Mouse (Mus musculus): ENCODE results near the gene Ccdc85b. TPM values are rescaled to one million over a fixed set of nuclear protein-coding genes. Genes with fewer than 3 reads are reported as not detected.

Ccdc85b gene
- polyA plus RNA-seq, 1 experiment = 8.0 TPM

DNA sequence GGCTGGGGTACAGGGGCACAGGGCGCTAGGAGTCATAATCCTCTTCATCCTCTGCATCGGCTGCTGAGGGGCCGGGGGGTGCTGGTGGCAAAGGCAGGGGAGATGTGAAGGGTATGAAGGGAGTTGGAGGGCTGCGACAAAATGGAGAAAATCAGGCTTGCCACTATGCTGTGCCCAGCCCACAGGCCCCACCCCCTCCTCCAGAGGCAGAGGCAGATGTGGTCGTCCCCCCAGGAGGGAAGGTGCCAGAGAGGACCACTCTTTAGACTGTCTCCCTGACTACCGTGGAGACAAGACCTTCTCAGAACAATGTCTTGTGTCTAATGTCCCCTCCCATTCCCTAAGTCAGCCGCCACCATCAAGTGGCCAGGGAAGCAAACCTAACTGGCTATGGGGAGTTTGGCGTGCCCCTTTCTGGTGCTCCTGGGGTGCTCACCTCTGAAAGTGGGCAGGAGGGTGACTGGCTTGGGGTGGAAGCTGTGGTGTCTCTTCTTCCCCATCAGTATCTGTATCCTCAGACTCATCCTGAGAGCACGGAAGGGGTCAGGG, 34.7 kb downstream of the Ccdc85b start:
- Histone ChIP-seq H3K4me1 (ENCODE audit: control insufficient read depth, insufficient read depth, low read length) (no peaks in the 10 kb centered on the region; the same call in 1 of the 2 replicates), H3K27ac (ENCODE audit: control insufficient read depth, insufficient read depth, low read depth, low read length, poor library complexity) (no peak overlapping the region), H3K4me3 (replicated peaks; ENCODE audit: control insufficient read depth, low read depth, low read length) (no peak overlapping the region)
- TF ChIP-seq CTCF (IDR thresholded peaks at IDR 0.05; ENCODE audit: control insufficient read depth, insufficient read depth, low read length) (no peak), POLR2A (IDR thresholded peaks at IDR 0.05; ENCODE audit: borderline replicate concordance, control insufficient read depth, low read depth, low read length) (no peak)
- WGBS = 82% methylated on average over 9 of the region's 9 CpGs

DNA sequence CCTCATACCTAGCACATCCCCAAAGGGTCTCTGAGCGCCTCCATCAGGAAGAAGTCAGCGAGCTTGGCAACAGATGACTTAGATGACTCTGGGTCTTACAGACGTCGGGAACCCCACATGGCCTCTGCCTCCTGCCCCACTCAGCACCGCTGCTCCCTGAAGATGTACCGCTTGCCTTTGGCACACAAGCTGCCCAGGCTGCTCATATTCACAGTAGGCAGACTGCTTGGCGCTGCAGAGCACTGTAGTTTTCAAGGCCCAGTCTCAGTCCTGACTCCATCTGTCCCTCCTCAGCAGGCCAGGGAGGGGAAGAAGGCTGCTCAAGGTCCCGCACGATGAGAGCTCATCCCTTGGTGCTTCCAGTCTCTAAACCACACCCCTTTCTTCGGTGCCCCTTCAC, 35.4 kb downstream of the Ccdc85b start:
- H3K4me3 ChIP-seq (replicated peaks; ENCODE audit: control insufficient read depth, low read depth, low read length) = no peak overlapping the region
- TF ChIP-seq CTCF (IDR thresholded peaks at IDR 0.05; ENCODE audit: control insufficient read depth, insufficient read depth, low read length) (no peak), POLR2A (IDR thresholded peaks at IDR 0.05; ENCODE audit: borderline replicate concordance, control insufficient read depth, low read depth, low read length) (no peak)
- H3K27ac ChIP-seq (ENCODE audit: control insufficient read depth, insufficient read depth, low read depth, low read length, poor library complexity) = no peak overlapping the region
- WGBS = 79% methylated on average over 10 of the region's 10 CpGs
- no peaks in the 10 kb centered on the region; the same call in 1 of the 2 replicates for H3K4me1 ChIP-seq (ENCODE audit: control insufficient read depth, insufficient read depth, low read length)

DNA sequence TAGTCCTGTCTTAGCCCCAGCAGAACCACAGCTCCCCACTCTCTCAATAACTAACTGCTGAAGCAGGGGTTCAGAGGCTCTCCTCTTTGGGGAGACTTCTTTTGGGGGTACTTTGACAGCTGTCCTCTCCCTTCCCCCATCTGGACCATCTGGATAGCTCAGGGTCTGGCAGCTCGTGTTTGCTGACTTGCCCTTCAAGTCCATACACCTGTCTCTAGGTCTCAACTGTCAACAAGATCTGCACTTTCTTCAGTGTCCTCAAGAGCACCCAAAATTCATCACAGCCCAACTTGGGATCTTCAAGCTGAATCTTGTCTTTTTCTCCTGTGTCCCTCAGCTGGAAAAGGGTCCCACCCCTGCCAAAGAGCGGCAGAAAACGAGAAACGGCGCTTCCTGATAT, 35.9 kb downstream of the Ccdc85b start:
- WGBS = 82% methylated on average over 5 of the region's 5 CpGs
- TF ChIP-seq CTCF (IDR thresholded peaks at IDR 0.05; ENCODE audit: control insufficient read depth, insufficient read depth, low read length) (no peak), POLR2A (IDR thresholded peaks at IDR 0.05; ENCODE audit: borderline replicate concordance, control insufficient read depth, low read depth, low read length) (no peak)
- H3K4me1 ChIP-seq (ENCODE audit: control insufficient read depth, insufficient read depth, low read length) = no peaks in the 10 kb centered on the region

GRCm38 (mm10) chr19:5420579-5420978, 37.1 kb downstream of the Ccdc85b start:
- no peaks in the 10 kb centered on the region for H3K4me1 ChIP-seq (ENCODE audit: control insufficient read depth, insufficient read depth, low read length)
- H3K4me3 ChIP-seq (replicated peaks; ENCODE audit: control insufficient read depth, low read depth, low read length) = no peak overlapping the region
- TF ChIP-seq POLR2A (IDR thresholded peaks at IDR 0.05; ENCODE audit: borderline replicate concordance, control insufficient read depth, low read depth, low read length) = no peak
- no peak for TF ChIP-seq CTCF (IDR thresholded peaks at IDR 0.05; ENCODE audit: control insufficient read depth, insufficient read depth, low read length)
- 78% methylated on average over 6 of the region's 6 CpGs for WGBS
- no peak overlapping the region for H3K27ac ChIP-seq (ENCODE audit: control insufficient read depth, insufficient read depth, low read depth, low read length, poor library complexity)

More for the DNA sequence above, 35.9 kb downstream of the Ccdc85b start:
- Histone ChIP-seq H3K27ac (ENCODE audit: control insufficient read depth, insufficient read depth, low read depth, low read length, poor library complexity) (no peak overlapping the region), H3K4me3 (replicated peaks; ENCODE audit: control insufficient read depth, low read depth, low read length) (no peak overlapping the region)

- H3K4me3 ChIP-seq (replicated peaks; ENCODE audit: control insufficient read depth, low read depth, low read length) = no peak overlapping the region
- H3K27ac ChIP-seq (ENCODE audit: control insufficient read depth, insufficient read depth, low read depth, low read length, poor library complexity) = no peak overlapping the region
- 81% methylated on average over 9 of the region's 9 CpGs for WGBS
Measured at GRCm38 (mm10) chr19:5419630-5420029, 38.1 kb downstream of the Ccdc85b start.

DNA sequence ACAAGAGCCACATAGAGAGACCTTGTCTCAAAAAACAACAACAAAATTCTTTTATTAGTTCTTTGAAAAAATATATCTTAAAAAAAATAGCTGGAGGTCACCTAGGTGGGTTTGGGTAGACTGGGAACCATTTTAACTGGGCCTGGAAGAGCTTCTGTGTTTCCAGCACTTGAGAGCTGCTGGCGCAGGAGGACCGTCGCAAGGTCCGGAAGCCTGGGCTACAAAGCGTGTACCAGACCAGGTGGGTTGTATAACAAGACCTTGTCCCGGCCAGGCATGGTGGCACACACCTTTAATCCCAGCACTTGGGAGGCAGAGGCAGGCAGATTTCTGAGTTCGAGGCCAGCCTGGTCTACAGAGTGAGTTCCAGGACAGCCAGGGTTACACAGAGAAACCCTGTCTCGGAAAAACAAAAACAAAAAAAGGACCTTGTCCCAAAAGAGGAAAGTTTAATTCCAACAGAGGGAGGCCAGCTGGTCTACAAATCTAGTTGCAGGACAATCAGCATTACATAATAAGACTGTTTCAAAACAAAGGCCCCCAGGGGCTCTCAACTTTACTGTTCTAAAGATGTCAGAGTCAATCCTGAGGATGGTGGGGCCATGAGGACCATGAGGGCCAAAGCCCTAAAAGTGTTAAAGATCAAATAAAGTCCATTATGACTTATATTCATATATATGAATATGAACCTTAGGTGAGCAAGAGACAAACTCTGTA, 38.8 kb downstream of the Ccdc85b start:
- WGBS = 95% methylated on average over 8 of the region's 8 CpGs
- no peak overlapping the region for H3K27ac ChIP-seq (ENCODE audit: control insufficient read depth, insufficient read depth, low read depth, low read length, poor library complexity)

More at GRCm38 (mm10) chr19:5419630-5420029, 38.1 kb downstream of the Ccdc85b start:
- no peaks in the 10 kb centered on the region for H3K4me1 ChIP-seq (ENCODE audit: control insufficient read depth, insufficient read depth, low read length)
- TF ChIP-seq CTCF (IDR thresholded peaks at IDR 0.05; ENCODE audit: control insufficient read depth, insufficient read depth, low read length) (no peak), POLR2A (IDR thresholded peaks at IDR 0.05; ENCODE audit: borderline replicate concordance, control insufficient read depth, low read depth, low read length) (no peak)

GRCm38 (mm10) chr19:5414534-5414957, 43.1 kb downstream of the Ccdc85b start:
- H3K4me3 ChIP-seq (replicated peaks; ENCODE audit: control insufficient read depth, low read depth, low read length) = no peak overlapping the region
- TF ChIP-seq CTCF (IDR thresholded peaks at IDR 0.05; ENCODE audit: control insufficient read depth, insufficient read depth, low read length) = no peak
- no peaks in the 10 kb centered on the region; the same call in 1 of the 2 replicates for H3K4me1 ChIP-seq (ENCODE audit: control insufficient read depth, insufficient read depth, low read length)
- WGBS = 83% methylated on average over 2 of the region's 2 CpGs
- H3K27ac ChIP-seq (ENCODE audit: control insufficient read depth, insufficient read depth, low read depth, low read length, poor library complexity) = no peak overlapping the region

More for the DNA sequence above, 38.8 kb downstream of the Ccdc85b start:
- Histone ChIP-seq H3K4me1 (ENCODE audit: control insufficient read depth, insufficient read depth, low read length) (no peaks in the 10 kb centered on the region), H3K4me3 (replicated peaks; ENCODE audit: control insufficient read depth, low read depth, low read length) (no peak overlapping the region)
- TF ChIP-seq CTCF (IDR thresholded peaks at IDR 0.05; ENCODE audit: control insufficient read depth, insufficient read depth, low read length) (no peak), POLR2A (IDR thresholded peaks at IDR 0.05; ENCODE audit: borderline replicate concordance, control insufficient read depth, low read depth, low read length) (no peak)

DNA sequence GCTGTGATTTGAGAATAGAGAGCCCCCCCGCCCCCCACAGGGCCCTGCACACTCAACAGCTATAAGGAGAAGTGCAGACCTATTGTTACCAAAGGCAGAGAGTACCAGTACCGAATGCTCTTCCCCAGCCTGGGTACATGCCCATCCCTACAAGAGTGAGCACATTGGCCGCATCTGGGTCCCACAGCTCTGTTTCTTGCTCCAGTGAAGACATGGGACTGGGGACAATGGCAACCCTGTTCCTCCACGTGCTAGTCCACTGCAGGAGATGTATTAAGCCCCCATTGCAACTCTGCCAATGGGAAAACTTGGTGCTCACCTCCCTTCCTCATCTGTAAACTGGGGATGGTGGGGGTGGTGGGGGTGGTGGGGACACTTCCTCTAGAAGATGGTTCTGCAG, 43.9 kb downstream of the Ccdc85b start:
- Histone ChIP-seq H3K4me3 (replicated peaks; ENCODE audit: control insufficient read depth, low read depth, low read length) (no peak overlapping the region), H3K4me1 (ENCODE audit: control insufficient read depth, insufficient read depth, low read length) (peaks cover 1% of the 10 kb centered on the region; the same call in 1 of the 2 replicates), H3K27ac (ENCODE audit: control insufficient read depth, insufficient read depth, low read depth, low read length, poor library complexity) (no peak overlapping the region)
- WGBS = 82% methylated on average over 4 of the region's 4 CpGs
- no peak for TF ChIP-seq POLR2A (IDR thresholded peaks at IDR 0.05; ENCODE audit: borderline replicate concordance, control insufficient read depth, low read depth, low read length)
